Mouse (Mus musculus): ENCODE results near the gene Hnrnpd. TPM values are rescaled to one million over a fixed set of nuclear protein-coding genes. Genes with fewer than 3 reads are reported as not detected.

Gene Hnrnpd
- polyA plus RNA-seq, 1 experiment from 2014 or later: 127 TPM

GRCm38 (mm10) chr5:99953883-99954282 is 24.9 kb downstream of the Hnrnpd start:
- Histone ChIP-seq H3K27me3 (replicated peaks; ENCODE audit: control insufficient read depth, insufficient read depth, low read length) (no peaks in the 10 kb centered on the region), H3K4me3 (ENCODE audit: low read depth, low read length) (no peak overlapping the region), H3K4me1 (ENCODE audit: control insufficient read depth, insufficient read depth, low read length) (no peaks in the 10 kb centered on the region), H3K9ac (ENCODE audit: low read depth, low read length) (no peak overlapping the region), H3K27ac (replicated peaks; ENCODE audit: low read depth, low read length) (no peak overlapping the region), H3K36me3 (ENCODE audit: control insufficient read depth, insufficient read depth, low read length) (peaks cover 8% of the 10 kb centered on the region), H3K4me2 (ENCODE audit: low read depth, low read length) (no peak overlapping the region), H3K9me3 (ENCODE audit: control insufficient read depth, low read length) (no peaks in the 10 kb centered on the region)
- ATAC-seq (ENCODE audit: low read depth): no peak
- no peak for DNase-seq (ENCODE audit: low spot score)
- WGBS: 35% methylated on average over 1 of the region's 1 CpGs

GRCm38 (mm10) chr5:99952513-99952912 is 26.2 kb downstream of the Hnrnpd start:
- no peak overlapping the region for H3K9ac ChIP-seq (ENCODE audit: low read depth, low read length)
- no peaks in the 10 kb centered on the region for H3K4me1 ChIP-seq (ENCODE audit: control insufficient read depth, insufficient read depth, low read length)
- no peak overlapping the region for H3K4me2 ChIP-seq (ENCODE audit: low read depth, low read length)
- DNase-seq (ENCODE audit: low spot score) (no peak), ATAC-seq (ENCODE audit: low read depth) (no peak)
- no peak overlapping the region for H3K27ac ChIP-seq (replicated peaks; ENCODE audit: low read depth, low read length)
- H3K27me3 ChIP-seq (replicated peaks; ENCODE audit: control insufficient read depth, insufficient read depth, low read length): no peaks in the 10 kb centered on the region
- H3K9me3 ChIP-seq (ENCODE audit: control insufficient read depth, low read length): no peaks in the 10 kb centered on the region
- H3K4me3 ChIP-seq (ENCODE audit: low read depth, low read length): no peak overlapping the region
- 83% methylated on average over 5 of the region's 5 CpGs for WGBS
- H3K36me3 ChIP-seq (ENCODE audit: control insufficient read depth, insufficient read depth, low read length): peaks cover 4% of the 10 kb centered on the region; the same call in 1 of the 2 replicates

GRCm38 (mm10) chr5:99941776-99942502 is 36.8 kb downstream of the Hnrnpd start:
- Histone ChIP-seq H3K27me3 (replicated peaks; ENCODE audit: control insufficient read depth, insufficient read depth, low read length) (no peaks in the 10 kb centered on the region), H3K9ac (ENCODE audit: low read depth, low read length) (no peak overlapping the region), H3K9me3 (ENCODE audit: control insufficient read depth, low read length) (peaks cover 14% of the 10 kb centered on the region; the same call in 1 of the 2 replicates), H3K36me3 (ENCODE audit: control insufficient read depth, insufficient read depth, low read length) (no peaks in the 10 kb centered on the region; the same call in 1 of the 2 replicates), H3K4me2 (ENCODE audit: low read depth, low read length) (no peak overlapping the region), H3K4me3 (ENCODE audit: low read depth, low read length) (no peak overlapping the region), H3K4me1 (ENCODE audit: control insufficient read depth, insufficient read depth, low read length) (no peaks in the 10 kb centered on the region), H3K27ac (replicated peaks; ENCODE audit: low read depth, low read length) (no peak overlapping the region)
- ATAC-seq (ENCODE audit: low read depth): no peak
- 57% methylated on average over 10 of the region's 10 CpGs for WGBS
- DNase-seq (ENCODE audit: low spot score): no peak

GRCm38 (mm10) chr5:99941273-99941672 is 37.5 kb downstream of the Hnrnpd start:
- WGBS: 74% methylated on average over 10 of the region's 10 CpGs

GRCm38 (mm10) chr5:99939440-99939839 is 39.3 kb downstream of the Hnrnpd start:
- H3K27ac ChIP-seq (replicated peaks; ENCODE audit: low read depth, low read length): no peak overlapping the region

More at GRCm38 (mm10) chr5:99941273-99941672, 37.5 kb downstream of the Hnrnpd start:
- no peaks in the 10 kb centered on the region for H3K4me1 ChIP-seq (ENCODE audit: control insufficient read depth, insufficient read depth, low read length)
- DNase-seq (ENCODE audit: low spot score) (no peak), ATAC-seq (ENCODE audit: low read depth) (no peak)
- no peak overlapping the region for H3K27ac ChIP-seq (replicated peaks; ENCODE audit: low read depth, low read length)
- H3K4me3 ChIP-seq (ENCODE audit: low read depth, low read length): no peak overlapping the region
- H3K4me2 ChIP-seq (ENCODE audit: low read depth, low read length): no peak overlapping the region
- no peaks in the 10 kb centered on the region for H3K27me3 ChIP-seq (replicated peaks; ENCODE audit: control insufficient read depth, insufficient read depth, low read length)
- peaks cover 14% of the 10 kb centered on the region; the same call in 1 of the 2 replicates for H3K9me3 ChIP-seq (ENCODE audit: control insufficient read depth, low read length)
- no peak overlapping the region for H3K9ac ChIP-seq (ENCODE audit: low read depth, low read length)
- no peaks in the 10 kb centered on the region; the same call in 1 of the 2 replicates for H3K36me3 ChIP-seq (ENCODE audit: control insufficient read depth, insufficient read depth, low read length)

GRCm38 (mm10) chr5:99931910-99932309 is 46.8 kb downstream of the Hnrnpd start:
- WGBS: 79% methylated on average over 6 of the region's 6 CpGs
- no peak for DNase-seq (ENCODE audit: low spot score)
- no peak overlapping the region for H3K4me2 ChIP-seq (ENCODE audit: low read depth, low read length)

More at GRCm38 (mm10) chr5:99939440-99939839, 39.3 kb downstream of the Hnrnpd start:
- Histone ChIP-seq H3K36me3 (ENCODE audit: control insufficient read depth, insufficient read depth, low read length) (no peaks in the 10 kb centered on the region), H3K4me1 (ENCODE audit: control insufficient read depth, insufficient read depth, low read length) (no peaks in the 10 kb centered on the region), H3K9ac (ENCODE audit: low read depth, low read length) (no peak overlapping the region), H3K4me3 (ENCODE audit: low read depth, low read length) (no peak overlapping the region), H3K9me3 (ENCODE audit: control insufficient read depth, low read length) (peaks cover 7% of the 10 kb centered on the region; the same call in 1 of the 2 replicates), H3K4me2 (ENCODE audit: low read depth, low read length) (no peak overlapping the region), H3K27me3 (replicated peaks; ENCODE audit: control insufficient read depth, insufficient read depth, low read length) (no peaks in the 10 kb centered on the region)
- ATAC-seq (ENCODE audit: low read depth) (no peak), DNase-seq (ENCODE audit: low spot score) (no peak)
- WGBS: 77% methylated on average over 3 of the region's 3 CpGs

GRCm38 (mm10) chr5:99927951-99928350 is 50.8 kb downstream of the Hnrnpd start:
- WGBS: 45% methylated on average over 4 of the region's 4 CpGs

More at GRCm38 (mm10) chr5:99931910-99932309, 46.8 kb downstream of the Hnrnpd start:
- no peak overlapping the region for H3K4me3 ChIP-seq (ENCODE audit: low read depth, low read length)
- H3K4me1 ChIP-seq (ENCODE audit: control insufficient read depth, insufficient read depth, low read length): no peaks in the 10 kb centered on the region
- H3K9me3 ChIP-seq (ENCODE audit: control insufficient read depth, low read length): no peaks in the 10 kb centered on the region
- no peaks in the 10 kb centered on the region for H3K36me3 ChIP-seq (ENCODE audit: control insufficient read depth, insufficient read depth, low read length)
- ATAC-seq (ENCODE audit: low read depth): no peak
- H3K27me3 ChIP-seq (replicated peaks; ENCODE audit: control insufficient read depth, insufficient read depth, low read length): no peaks in the 10 kb centered on the region
- no peak overlapping the region for H3K9ac ChIP-seq (ENCODE audit: low read depth, low read length)
- H3K27ac ChIP-seq (replicated peaks; ENCODE audit: low read depth, low read length): no peak overlapping the region

GRCm38 (mm10) chr5:99922033-99922432 is 56.7 kb downstream of the Hnrnpd start:
- ATAC-seq (ENCODE audit: low read depth) (no peak), DNase-seq (ENCODE audit: low spot score) (no peak)
- no peaks in the 10 kb centered on the region for H3K27me3 ChIP-seq (replicated peaks; ENCODE audit: control insufficient read depth, insufficient read depth, low read length)
- H3K4me2 ChIP-seq (ENCODE audit: low read depth, low read length): no peak overlapping the region
- no peaks in the 10 kb centered on the region for H3K4me1 ChIP-seq (ENCODE audit: control insufficient read depth, insufficient read depth, low read length)
- WGBS: 81% methylated on average over 8 of the region's 8 CpGs
- no peak overlapping the region for H3K27ac ChIP-seq (replicated peaks; ENCODE audit: low read depth, low read length)
- H3K36me3 ChIP-seq (ENCODE audit: control insufficient read depth, insufficient read depth, low read length): no peaks in the 10 kb centered on the region
- H3K4me3 ChIP-seq (ENCODE audit: low read depth, low read length): no peak overlapping the region
- no peak overlapping the region for H3K9ac ChIP-seq (ENCODE audit: low read depth, low read length)
- H3K9me3 ChIP-seq (ENCODE audit: control insufficient read depth, low read length): no peaks in the 10 kb centered on the region

More at GRCm38 (mm10) chr5:99927951-99928350, 50.8 kb downstream of the Hnrnpd start:
- no peaks in the 10 kb centered on the region for H3K9me3 ChIP-seq (ENCODE audit: control insufficient read depth, low read length)
- H3K36me3 ChIP-seq (ENCODE audit: control insufficient read depth, insufficient read depth, low read length): no peaks in the 10 kb centered on the region
- H3K4me1 ChIP-seq (ENCODE audit: control insufficient read depth, insufficient read depth, low read length): no peaks in the 10 kb centered on the region
- no peak overlapping the region for H3K27ac ChIP-seq (replicated peaks; ENCODE audit: low read depth, low read length)
- ATAC-seq (ENCODE audit: low read depth): no peak
- H3K4me3 ChIP-seq (ENCODE audit: low read depth, low read length): no peak overlapping the region
- H3K4me2 ChIP-seq (ENCODE audit: low read depth, low read length): no peak overlapping the region
- H3K9ac ChIP-seq (ENCODE audit: low read depth, low read length): no peak overlapping the region
- no peaks in the 10 kb centered on the region for H3K27me3 ChIP-seq (replicated peaks; ENCODE audit: control insufficient read depth, insufficient read depth, low read length)
- DNase-seq (ENCODE audit: low spot score): no peak

GRCm38 (mm10) chr5:99915494-99915893 is 63.2 kb downstream of the Hnrnpd start:
- Histone ChIP-seq H3K9ac (ENCODE audit: low read depth, low read length) (no peak overlapping the region), H3K9me3 (ENCODE audit: control insufficient read depth, low read length) (no peaks in the 10 kb centered on the region), H3K27me3 (replicated peaks; ENCODE audit: control insufficient read depth, insufficient read depth, low read length) (no peaks in the 10 kb centered on the region), H3K4me2 (ENCODE audit: low read depth, low read length) (no peak overlapping the region), H3K4me3 (ENCODE audit: low read depth, low read length) (no peak overlapping the region), H3K4me1 (ENCODE audit: control insufficient read depth, insufficient read depth, low read length) (no peaks in the 10 kb centered on the region), H3K27ac (replicated peaks; ENCODE audit: low read depth, low read length) (no peak overlapping the region), H3K36me3 (ENCODE audit: control insufficient read depth, insufficient read depth, low read length) (no peaks in the 10 kb centered on the region)
- DNase-seq (ENCODE audit: low spot score): no peak
- 39% methylated on average over 7 of the region's 7 CpGs for WGBS
- no peak for ATAC-seq (ENCODE audit: low read depth)
